Mouse (Mus musculus) heart, embryonic 14.5 days (tissue): Measurements from ENCODE around the gene Tspyl3. TPM values are rescaled to one million over a fixed set of nuclear protein-coding genes. Genes with fewer than 3 reads are reported as not detected.
A peak's percentile ranks its signal among the peaks of the same experiment; 100 is the strongest.

Source experiments
- ATAC-seq: fragments of 200-750 bp; cut with Nextera tagmentation; 2 replicates; pipeline ENCODE4 v1.8.0; 2017; ENCODE audit warnings: low read depth, moderate TSS enrichment; ENCODE audit not compliant: insufficient number of reproducible peaks, insufficient read depth, low FRiP score
- H3K27ac ChIP-seq, 2 experiments: fragments of 200-500 bp in 1 of 2; fragments of 300-500 bp in 1 of 2; sonication (generic) in 1 of 2; replicated peaks in 1 of 2; 2 replicates each; pipeline ENCODE4 v1.5.1; 2012 to 2014; ENCODE audit warnings: low read depth in 2 of 2, low read length in 2 of 2, control low read depth in 1 of 2, mild to moderate bottlenecking in 1 of 2, mixed read lengths in 1 of 2; ENCODE audit not compliant: control insufficient read depth in 1 of 2, insufficient read depth in 1 of 2
- H3K27me3 ChIP-seq: fragments of 300-500 bp; sonication (generic); 2 replicates; pipeline ENCODE4 v1.6.1; 2014; ENCODE audit warnings: mild to moderate bottlenecking, low read length, control low read depth; ENCODE audit not compliant: control insufficient read depth, insufficient read depth
- H3K36me3 ChIP-seq: fragments of 300-500 bp; sonication (generic); 2 replicates; pipeline ENCODE4 v1.6.1; 2014; ENCODE audit warnings: mild to moderate bottlenecking, control low read depth, low read length, mixed read lengths; ENCODE audit not compliant: control insufficient read depth, insufficient read depth
- H3K4me1 ChIP-seq, 2 experiments: fragments of 200-500 bp in 1 of 2; fragments of 300-500 bp in 1 of 2; sonication (generic) in 1 of 2; 2 replicates each; pipeline ENCODE4 v1.6.1; 2012 to 2014; ENCODE audit warnings: low read length in 2 of 2, control low read depth in 1 of 2, mixed read lengths in 1 of 2; ENCODE audit not compliant: control insufficient read depth in 2 of 2, insufficient read depth in 2 of 2
- H3K4me2 ChIP-seq: fragments of 300-500 bp; sonication (generic); 2 replicates; pipeline ENCODE4 v1.6.1; 2014; ENCODE audit warnings: mild to moderate bottlenecking, low read length
- H3K4me3 ChIP-seq, 2 experiments: fragments of 200-500 bp in 1 of 2; fragments of 300-500 bp in 1 of 2; sonication (generic) in 1 of 2; 2 replicates each; pipeline ENCODE4 v1.5.1; 2012 to 2014; ENCODE audit warnings: low read length in 2 of 2, mild to moderate bottlenecking in 2 of 2, control low read depth in 1 of 2, low read depth in 1 of 2, moderate library complexity in 1 of 2; ENCODE audit not compliant: control insufficient read depth in 1 of 2, insufficient read depth in 1 of 2
- H3K9ac ChIP-seq: fragments of 300-500 bp; sonication (generic); 2 replicates; pipeline ENCODE4 v1.6.1; 2014; ENCODE audit warnings: mild to moderate bottlenecking, low read length
- H3K9me3 ChIP-seq: fragments of 300-500 bp; sonication (generic); 2 replicates; pipeline ENCODE4 v1.6.1; 2016; ENCODE audit warnings: low read length, control low read depth; ENCODE audit not compliant: control insufficient read depth
- WGBS: fragments of 180-500 bp; shearing (Covaris S2); extraction: QIAGEN DNeasy Blood & Tissue Kit; methylation state at CpG from one replicate; pipeline ENCODE4 v1.1.7; 2014; 5-methylcytosine and 5-hydroxymethylcytosine counted together
- polyA plus RNA-seq: library from polyadenylated mRNA; unstranded; fragments of >200 nt; fragmentation: Nextera tagmentation; extraction: Ambion mirVana; gene quantifications from 2 replicates; pipeline ENCODE4 v1.2.1, GENCODE M21; 2014

The Tspyl3 gene
- polyA plus RNA-seq, 1 experiment from 2014 or later, result 4.1 TPM

GRCm38 (mm10) chr2:153259030-153259863 is 34.0 kb upstream of the Tspyl3 start:
- 50% methylated on average over 12 of the region's 12 CpGs for WGBS
- no peak for ATAC-seq
- no peak overlapping the region for H3K4me2 ChIP-seq
- peaks cover 3 to 18% of the 10 kb centered on the region in 2 experiments; a peak in 3 of 4 replicates for H3K4me1 ChIP-seq
- no peak overlapping the region for H3K27ac ChIP-seq
- H3K9ac ChIP-seq, result no peak overlapping the region
- no peaks in the 10 kb centered on the region for H3K27me3 ChIP-seq
- H3K9me3 ChIP-seq, result no peaks in the 10 kb centered on the region
- H3K4me3 ChIP-seq, result no peak overlapping the region
- peaks cover 30% of the 10 kb centered on the region for H3K36me3 ChIP-seq

- Histone ChIP-seq H3K9ac (no peak overlapping the region), H3K4me1 (peaks cover 3 to 18% of the 10 kb centered on the region in 2 experiments; a peak in 3 of 4 replicates), H3K4me3 (no peak overlapping the region), H3K9me3 (no peaks in the 10 kb centered on the region), H3K4me2 (no peak overlapping the region), H3K27ac (no peak overlapping the region), H3K36me3 (peaks cover 27% of the 10 kb centered on the region), H3K27me3 (no peaks in the 10 kb centered on the region)
- WGBS, result 66% methylated on average over 2 of the region's 2 CpGs
- ATAC-seq, result no peak
Measured at GRCm38 (mm10) chr2:153256604-153257003, 31.4 kb upstream of the Tspyl3 start.

- 77% methylated on average over 5 of the region's 5 CpGs for WGBS
- no peaks in the 10 kb centered on the region for H3K27me3 ChIP-seq
- H3K4me1 ChIP-seq, result no peaks in the 10 kb centered on the region
- no peak for ATAC-seq
- no peaks in the 10 kb centered on the region for H3K9me3 ChIP-seq
- no peak overlapping the region for H3K4me3 ChIP-seq
- peaks cover 66% of the 10 kb centered on the region for H3K36me3 ChIP-seq
- no peak overlapping the region for H3K9ac ChIP-seq
- H3K4me2 ChIP-seq, result no peak overlapping the region
- H3K27ac ChIP-seq, result no peak overlapping the region
Measured at GRCm38 (mm10) chr2:153249751-153250150, 24.5 kb upstream of the Tspyl3 start.

GRCm38 (mm10) chr2:153242156-153242555 is 16.9 kb upstream of the Tspyl3 start:
- H3K4me1 ChIP-seq, result peaks cover 9 to 37% of the 10 kb centered on the region in 2 experiments
- no peak for ATAC-seq
- no peaks in the 10 kb centered on the region for H3K9me3 ChIP-seq
- peak overlapping the region; percentile 97 to 98; a peak in 3 of 4 replicates for H3K4me3 ChIP-seq
- WGBS, result 65% methylated on average over 6 of the region's 6 CpGs
- H3K36me3 ChIP-seq, result peaks cover 28% of the 10 kb centered on the region
- H3K27ac ChIP-seq, result peak overlapping the region in 1 of 2 experiments; percentile 95; a peak in 1 of 4 replicates
- peak overlapping the region; percentile 84 for H3K4me2 ChIP-seq
- peak overlapping the region; percentile 99 for H3K9ac ChIP-seq
- no peaks in the 10 kb centered on the region for H3K27me3 ChIP-seq

- Histone ChIP-seq H3K4me2 (peak within 1 kb of the TSS; percentile 91), H3K36me3 (peaks cover 28% of the 10 kb centered on the region), H3K4me3 (peak within 1 kb of the TSS; percentile 97 to 98), H3K4me1 (peaks cover 9 to 37% of the 10 kb centered on the region in 2 experiments), H3K9ac (peak within 1 kb of the TSS; percentile 99), H3K27ac (peak within 1 kb of the TSS; percentile 90 to 95), H3K27me3 (no peaks in the 10 kb centered on the region), H3K9me3 (no peaks in the 10 kb centered on the region)
- 0% methylated on average over 48 of the region's 72 CpGs for WGBS
- peak; percentile 96 for ATAC-seq
Measured at GRCm38 (mm10) chr2:153241250-153242014, 16.2 kb upstream of the Tspyl3 start, which contains the start of the genes Plagl2 and Pofut1. Gene Plagl2, minus strand, starts transcription at chr2:153241426. Gene Pofut1, plus strand, starts transcription at chr2:153241533.

GRCm38 (mm10) chr2:153240701-153241235 is 15.5 kb upstream of the Tspyl3 start:
- 0% methylated on average over 17 of the region's 33 CpGs for WGBS

GRCm38 (mm10) chr2:153239860-153240480 is 14.7 kb upstream of the Tspyl3 start:
- Histone ChIP-seq H3K27ac (peak overlapping the region; percentile 90 to 95), H3K27me3 (no peaks in the 10 kb centered on the region), H3K4me1 (peaks cover 9 to 37% of the 10 kb centered on the region in 2 experiments), H3K9me3 (no peaks in the 10 kb centered on the region), H3K4me2 (peak overlapping the region; percentile 91), H3K4me3 (peak overlapping the region; percentile 97 to 98), H3K36me3 (peaks cover 29% of the 10 kb centered on the region), H3K9ac (peak overlapping the region; percentile 99)
- 2% methylated on average over 19 of the region's 22 CpGs for WGBS
- ATAC-seq, result no peak

More at GRCm38 (mm10) chr2:153240701-153241235, 15.5 kb upstream of the Tspyl3 start:
- Histone ChIP-seq H3K27me3 (no peaks in the 10 kb centered on the region), H3K4me3 (peak overlapping the region; percentile 97 to 98), H3K27ac (peak overlapping the region; percentile 90 to 95), H3K4me1 (peaks cover 9 to 37% of the 10 kb centered on the region in 2 experiments), H3K9ac (peak overlapping the region; percentile 99), H3K36me3 (peaks cover 29% of the 10 kb centered on the region), H3K4me2 (peak overlapping the region; percentile 91), H3K9me3 (no peaks in the 10 kb centered on the region)
- peak; percentile 17 for ATAC-seq
